Mouse (Mus musculus) small intestine, adult 2 months (tissue): ENCODE data around the gene Tvp23a.

Experiments
- CTCF ChIP-seq: fragments of 200-500 bp; IDR thresholded peaks from 2 replicates; pipeline ENCODE4 v1.5.1; 2012; ENCODE audit warnings: low read depth, mild to moderate bottlenecking, control low read depth, inconsistent platforms, low read length, moderate library complexity, mixed read lengths; ENCODE audit not compliant: insufficient replicate concordance, insufficient read length; ENCODE audit errors: extremely low read depth
- POLR2A ChIP-seq: fragments of 200-500 bp; IDR thresholded peaks from 2 replicates; pipeline ENCODE4 v1.6.1; 2012; ENCODE audit warnings: low read depth, mild to moderate bottlenecking, control low read depth, inconsistent platforms, low read length, moderate library complexity

- TF ChIP-seq CTCF, result no peak
- TF ChIP-seq POLR2A, result no peak
Observed at GRCm38 (mm10) chr16:10492587-10492986, 45.4 kb upstream of the Tvp23a start.
